Mouse (Mus musculus) kidney, postnatal 36 days (tissue): ENCODE measurements at regions not wholly inside any gene's neighbourhood (a gene's known extent, or its start where the extent isn't known, plus 50 kb on each side); places are given as distances from the start of the nearest gene placed in this dataset.
"Not testable (repeated sequence)": the region's sequence is repeated elsewhere in the genome, so short reads cannot be mapped to it uniquely, and the experiment has no call there.

Experiments used
- DNase-seq, 2 experiments: peaks; one replicate each; pipeline ENCODE4 v3.0.0; 2021 to 2022; ENCODE audit warnings: mixed read lengths in 2 of 2

GRCm38 (mm10) chr10:25695798-25696197 lies 159.7 kb upstream of the Smlr1 start:
- DNase-seq, result no peak

DNA sequence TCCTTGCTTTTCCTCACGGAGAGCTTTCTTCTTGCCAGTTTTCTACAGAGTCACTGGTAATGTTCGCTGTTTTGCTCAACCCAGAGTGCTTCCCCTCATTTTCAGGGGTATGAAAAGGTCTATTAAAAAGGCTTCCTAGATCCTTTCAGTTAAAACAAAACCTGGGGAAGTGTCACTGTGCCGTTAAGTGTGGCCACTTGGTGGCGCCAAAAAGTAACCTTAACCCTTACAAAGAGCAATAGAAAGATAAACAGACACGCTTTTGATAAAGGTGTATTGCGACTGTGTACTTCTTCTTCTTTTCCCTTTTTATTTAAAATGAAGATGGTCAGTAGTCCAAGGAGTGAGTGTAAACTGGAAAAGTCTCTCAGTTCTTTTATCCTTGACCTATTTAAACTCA lies 145.2 kb upstream of the Smlr1 start:
- DNase-seq, result peak; percentile 23 to 76

DNA sequence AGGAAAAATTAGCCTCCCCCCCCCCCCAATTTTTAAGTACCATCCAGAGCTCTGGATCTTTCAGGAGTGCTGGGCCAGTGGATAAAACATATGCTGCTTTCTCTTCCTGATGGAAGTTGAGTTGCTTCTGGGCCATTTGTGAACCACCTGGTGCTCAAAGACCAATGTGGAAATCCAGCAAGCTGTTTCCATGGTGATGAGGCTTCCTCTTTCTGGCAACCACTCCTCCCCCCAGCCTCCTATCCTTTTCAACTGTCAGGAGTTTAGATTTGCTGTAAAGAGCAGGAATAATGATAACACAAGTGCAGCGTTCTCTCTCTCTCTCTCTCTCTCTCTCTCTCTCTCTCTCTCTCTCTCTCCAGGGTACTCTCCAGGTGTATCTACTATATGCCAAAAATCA lies 141.8 kb upstream of the Smlr1 start:
- DNase-seq, result no peak

DNA sequence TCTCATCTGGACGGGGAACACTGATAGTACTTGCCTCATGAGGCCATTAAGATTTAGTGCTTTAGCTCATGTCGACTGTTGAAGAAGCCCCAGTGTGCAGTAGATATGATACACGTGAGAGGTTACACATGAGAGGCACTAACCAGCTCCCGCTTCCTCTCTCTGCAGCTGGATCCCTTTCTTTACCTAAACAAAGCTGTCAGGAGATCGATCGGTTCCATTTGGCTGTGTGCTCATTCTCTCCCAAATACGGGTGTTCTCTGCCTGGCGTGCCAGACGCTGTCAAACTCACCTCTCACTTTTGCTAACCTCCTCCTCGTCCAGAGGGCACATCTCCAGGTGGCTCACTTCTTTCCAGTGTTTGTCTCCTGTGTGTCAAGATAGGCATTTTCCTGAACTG lies 139.3 kb upstream of the Smlr1 start:
- no peak for DNase-seq

- no peak for DNase-seq
These were observed 134.0 kb upstream of the Smlr1 start for GRCm38 (mm10) chr10:25670061-25670460.

DNA sequence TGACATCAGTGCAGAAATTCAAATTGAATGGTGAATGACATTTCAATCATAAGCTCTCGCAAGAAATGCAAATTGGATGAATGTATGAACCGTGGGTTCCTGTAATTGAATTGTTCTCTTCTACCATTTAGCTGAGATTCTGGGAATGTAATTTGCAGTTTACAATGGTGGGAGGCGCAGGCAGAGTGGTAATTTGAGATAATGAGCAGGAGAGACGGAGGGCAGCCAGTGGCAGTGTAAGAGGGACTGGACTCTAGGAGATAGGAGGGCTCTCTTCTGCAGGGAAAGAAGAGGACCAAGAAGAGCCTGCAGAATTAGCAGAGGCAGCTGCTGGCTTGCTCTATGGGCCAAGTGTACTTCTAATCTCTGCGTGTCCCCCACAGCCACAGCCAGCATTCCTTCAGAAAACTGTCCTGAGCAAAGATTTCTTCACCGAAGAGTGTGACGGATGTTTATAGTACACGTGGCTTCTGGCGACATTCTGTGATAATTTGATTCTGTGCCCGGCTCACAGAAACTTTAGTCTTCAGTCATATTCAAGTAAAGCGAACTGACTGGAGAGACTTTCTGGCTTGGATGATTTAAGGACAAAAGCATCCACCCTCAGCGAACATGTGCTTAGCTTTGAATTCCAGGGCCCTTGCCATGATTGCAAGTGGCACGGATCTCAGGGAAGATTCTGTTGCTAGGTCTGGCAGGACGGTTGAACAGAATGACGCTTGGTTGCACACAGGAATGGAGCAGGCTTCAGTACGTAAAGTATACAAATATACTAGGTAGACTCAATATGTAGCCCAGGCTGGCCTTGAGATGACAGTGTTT lies 116.9 kb upstream of the Smlr1 start:
- no peak for DNase-seq

GRCm38 (mm10) chr10:25647740-25648139 lies 111.7 kb upstream of the Smlr1 start:
- DNase-seq, result no peak

DNA sequence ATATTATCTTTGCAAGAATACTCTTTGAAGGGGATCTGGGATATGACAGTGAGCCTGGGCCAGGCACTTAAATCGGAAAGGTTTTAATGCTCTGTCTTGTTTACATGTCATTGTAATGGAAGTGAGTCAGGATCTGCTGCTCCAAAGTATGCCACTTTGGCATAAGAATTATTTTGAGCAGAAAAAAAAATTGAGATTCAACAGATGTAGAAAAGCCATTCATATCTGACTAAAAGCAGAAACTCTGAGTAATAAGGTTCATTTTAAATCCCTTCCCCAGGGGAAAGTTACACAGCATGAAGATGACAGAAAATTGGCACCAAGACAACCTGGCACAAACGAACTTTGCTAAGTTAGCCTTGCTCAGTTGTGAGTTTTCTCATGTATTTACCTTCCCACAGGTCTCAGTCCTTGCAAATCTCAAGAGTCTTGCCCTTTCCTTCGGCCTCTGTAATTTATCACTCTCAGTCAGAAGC lies 107.5 kb upstream of the Smlr1 start:
- DNase-seq, result peak in 1 of 2 experiments; percentile 3

DNA sequence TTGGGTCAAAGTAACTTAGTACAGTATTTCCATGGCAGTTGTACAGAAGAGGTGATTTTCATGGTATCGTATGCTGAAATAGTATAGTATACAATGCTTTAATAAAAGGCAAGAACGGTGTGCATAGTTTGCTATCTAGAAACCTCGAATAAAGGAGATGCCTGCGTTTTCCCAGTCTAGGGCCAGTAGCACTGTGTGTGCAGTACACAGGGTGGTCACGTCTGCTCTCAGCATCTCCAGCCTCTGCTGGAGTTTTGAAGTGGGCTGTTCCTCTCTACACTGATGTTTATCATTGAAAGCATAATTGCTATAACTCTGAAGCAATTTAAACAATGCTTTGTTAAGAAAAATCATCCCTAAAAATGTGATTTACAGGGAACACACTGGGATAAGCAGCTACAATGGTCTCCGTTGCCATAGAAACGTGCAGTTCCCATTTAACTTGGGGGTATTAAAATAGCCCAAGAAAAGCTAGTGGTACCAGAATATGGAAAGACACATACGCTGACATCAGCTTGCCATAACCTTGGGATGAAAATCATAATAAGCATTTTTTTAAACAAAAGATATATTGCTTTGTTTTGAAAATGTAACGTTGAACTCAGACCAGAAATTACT lies 106.1 kb upstream of the Smlr1 start:
- no peak for DNase-seq

DNA sequence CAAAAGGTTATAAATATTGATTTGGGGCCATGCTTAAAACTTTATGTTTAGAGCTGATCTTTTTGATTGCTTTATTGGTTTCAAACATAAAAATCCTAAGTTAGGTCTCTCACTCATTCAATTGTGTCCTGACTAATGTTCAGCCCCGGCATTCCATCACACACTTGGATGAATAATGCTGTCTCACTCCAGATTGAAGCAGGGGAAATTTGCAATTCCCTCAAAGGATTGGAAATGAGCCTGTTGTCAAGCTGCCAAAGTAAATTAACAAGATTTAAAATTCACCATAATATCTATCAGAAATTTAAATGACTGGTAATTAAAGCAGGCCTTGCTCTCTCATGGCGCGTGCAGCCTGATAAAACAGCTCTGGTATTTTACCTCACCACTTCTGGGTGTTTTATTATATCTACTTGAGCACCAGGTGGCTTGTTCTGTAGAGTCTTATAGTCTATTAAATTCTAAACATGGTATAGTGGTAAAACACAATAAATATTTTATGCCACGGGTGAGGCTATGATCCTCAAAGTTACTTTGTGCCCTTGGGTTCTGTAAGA lies 97.1 kb upstream of the Smlr1 start:
- no peak for DNase-seq

DNA sequence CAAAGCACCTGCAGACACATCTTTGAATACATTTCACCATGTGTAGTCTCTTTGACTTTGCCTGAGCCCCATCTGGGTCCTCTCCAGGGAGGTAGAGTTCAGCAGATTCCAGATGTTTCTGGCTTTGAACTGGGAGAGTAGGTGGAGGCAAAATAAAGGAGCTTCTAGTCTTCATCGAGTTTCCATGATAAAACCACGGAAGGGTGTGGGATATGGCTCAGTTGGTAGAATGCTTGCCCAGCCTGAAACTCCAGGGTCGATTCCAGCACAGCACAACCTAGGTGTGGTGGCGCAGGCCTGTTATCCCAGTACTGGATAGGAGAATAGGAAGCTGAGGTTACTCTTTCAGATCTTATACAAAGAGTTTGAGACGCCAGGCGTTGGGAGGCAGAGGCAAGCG lies 96.2 kb upstream of the Smlr1 start:
- no peak for DNase-seq

DNA sequence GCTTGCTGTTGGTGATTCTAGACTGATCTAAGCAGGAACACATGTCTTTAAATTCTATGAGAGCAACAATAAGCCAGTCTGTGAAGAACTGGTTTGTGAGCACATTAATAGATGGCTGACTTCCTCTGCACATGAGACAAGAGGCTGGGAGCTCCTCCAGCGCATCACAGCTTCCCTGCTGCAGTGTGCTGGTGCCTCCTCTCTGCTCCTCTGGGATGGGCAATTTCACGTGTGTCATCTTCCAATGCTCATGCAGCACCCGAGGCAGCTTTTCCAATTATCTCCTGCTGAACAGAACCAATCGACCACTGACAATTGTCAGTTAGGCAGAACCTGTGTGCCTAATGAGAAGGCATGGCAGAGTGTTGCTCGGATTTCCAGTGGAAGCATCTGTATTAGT lies 86.5 kb upstream of the Smlr1 start:
- DNase-seq, result no peak

DNA sequence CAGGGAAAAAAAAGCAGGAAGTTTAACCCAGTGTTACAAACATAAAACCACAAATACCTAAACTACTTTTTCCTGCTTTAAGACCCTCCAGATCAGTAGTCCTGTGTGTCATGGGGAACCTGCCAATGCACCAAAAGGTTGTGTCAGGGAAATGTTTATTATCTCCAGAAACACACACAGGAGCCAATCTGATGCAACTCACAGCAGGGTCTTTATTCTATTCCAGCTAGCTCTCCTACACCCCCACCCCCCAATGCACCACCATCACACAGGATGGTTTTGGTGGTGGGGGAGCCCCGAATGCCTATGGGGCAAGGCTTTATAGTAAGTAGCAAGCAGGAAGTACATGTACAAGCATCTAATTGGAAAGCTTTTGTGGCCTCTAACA lies 85.7 kb upstream of the Smlr1 start:
- DNase-seq, result not testable (repeated sequence)

GRCm38 (mm10) chr10:25620939-25621746 lies 85.1 kb upstream of the Smlr1 start:
- peak in 1 of 2 experiments; percentile 10 for DNase-seq

DNA sequence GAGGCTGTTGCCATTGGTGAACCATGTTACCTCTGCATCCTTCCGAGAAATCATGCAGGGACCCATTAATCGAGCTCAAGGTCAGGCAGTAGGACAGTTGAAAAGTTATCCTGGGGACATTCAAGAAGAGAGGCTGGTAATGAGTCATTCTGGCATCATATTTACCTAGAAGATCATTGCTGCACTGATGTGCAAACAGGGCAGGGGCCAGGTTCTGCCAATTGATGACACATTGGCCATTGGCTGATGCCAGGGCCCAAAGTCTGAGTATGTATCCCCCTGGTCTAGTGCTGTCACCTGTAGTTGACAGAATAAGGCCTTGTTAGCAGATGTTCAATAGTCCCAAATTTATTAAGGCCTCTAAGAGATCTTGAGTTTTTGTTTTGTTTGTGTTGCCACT lies 83.6 kb upstream of the Smlr1 start:
- DNase-seq, result no peak

- DNase-seq, result no peak
These were observed 65.4 kb upstream of the Smlr1 start for GRCm38 (mm10) chr10:25601471-25601870.

GRCm38 (mm10) chr10:25589316-25589645 lies 53.2 kb upstream of the Smlr1 start:
- no peak for DNase-seq

DNA sequence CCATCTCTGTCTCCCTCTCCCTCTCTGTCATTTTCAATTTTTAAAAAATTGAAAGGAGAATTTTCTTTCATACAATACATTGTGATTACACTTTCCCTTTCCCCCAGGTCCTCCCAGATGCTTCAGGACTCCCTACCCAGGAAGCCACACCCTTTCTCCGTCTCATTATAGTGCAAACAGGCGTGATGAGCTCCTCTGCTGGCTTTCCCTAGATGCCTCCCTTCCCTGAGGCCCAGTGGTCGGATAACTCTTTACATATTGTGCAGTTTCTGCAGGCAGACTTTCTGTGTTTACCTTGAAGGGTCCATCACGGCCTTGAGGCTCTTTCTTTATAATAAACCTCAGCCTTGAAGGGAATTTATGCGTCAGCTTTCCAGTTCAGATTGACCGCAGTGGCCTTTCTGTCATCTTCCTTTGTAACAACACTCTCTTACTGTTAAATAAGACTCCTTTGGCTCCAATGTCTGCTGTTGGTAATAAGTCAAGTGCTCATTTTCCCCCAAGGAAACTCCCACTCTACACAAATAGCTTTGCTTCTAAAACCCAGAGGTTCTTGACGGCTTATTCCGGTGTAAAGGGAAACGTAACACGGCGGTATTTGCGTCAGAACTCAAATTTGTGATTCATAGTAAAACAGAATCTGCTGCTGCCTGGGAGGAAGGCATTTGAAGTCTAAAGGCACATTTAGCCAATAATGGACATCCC lies 52.7 kb upstream of the Smlr1 start:
- peak in 1 of 2 experiments; percentile 1 for DNase-seq
